Mouse (Mus musculus): ENCODE data around the gene Vamp9. TPM values are rescaled to one million over a fixed set of nuclear protein-coding genes. Genes with fewer than 3 reads are reported as not detected.

Gene Vamp9
- total RNA-seq, 2 experiments from 2014 or later: not detected

Other genes starting within 250 kb of the Vamp9 start
- 10 to 100 TPM; 26.7 to 32.2 TPM for gene Rasgef1b, start 177.2 kb upstream of the Vamp9 start, total RNA-seq (2021)
- 100 to 1,000 TPM; 215 to 229 TPM for gene Hnrnpd, start 72.7 kb downstream of the Vamp9 start, total RNA-seq (2021)
- 1 to 10 TPM; 1.6 to 4.2 TPM for gene 4930524J08Rik, start 72.8 kb downstream of the Vamp9 start, total RNA-seq (2021)
- 100 to 1,000 TPM; 160 to 187 TPM for gene Hnrnpdl, start 133.4 kb downstream of the Vamp9 start, total RNA-seq (2021)
- gene Enoph1, start 133.7 kb downstream of the Vamp9 start, total RNA-seq (2021): 10 to 100 TPM; 50.2 to 52.1 TPM